Mouse (Mus musculus): ENCODE results near the gene Bri3.

DNA sequence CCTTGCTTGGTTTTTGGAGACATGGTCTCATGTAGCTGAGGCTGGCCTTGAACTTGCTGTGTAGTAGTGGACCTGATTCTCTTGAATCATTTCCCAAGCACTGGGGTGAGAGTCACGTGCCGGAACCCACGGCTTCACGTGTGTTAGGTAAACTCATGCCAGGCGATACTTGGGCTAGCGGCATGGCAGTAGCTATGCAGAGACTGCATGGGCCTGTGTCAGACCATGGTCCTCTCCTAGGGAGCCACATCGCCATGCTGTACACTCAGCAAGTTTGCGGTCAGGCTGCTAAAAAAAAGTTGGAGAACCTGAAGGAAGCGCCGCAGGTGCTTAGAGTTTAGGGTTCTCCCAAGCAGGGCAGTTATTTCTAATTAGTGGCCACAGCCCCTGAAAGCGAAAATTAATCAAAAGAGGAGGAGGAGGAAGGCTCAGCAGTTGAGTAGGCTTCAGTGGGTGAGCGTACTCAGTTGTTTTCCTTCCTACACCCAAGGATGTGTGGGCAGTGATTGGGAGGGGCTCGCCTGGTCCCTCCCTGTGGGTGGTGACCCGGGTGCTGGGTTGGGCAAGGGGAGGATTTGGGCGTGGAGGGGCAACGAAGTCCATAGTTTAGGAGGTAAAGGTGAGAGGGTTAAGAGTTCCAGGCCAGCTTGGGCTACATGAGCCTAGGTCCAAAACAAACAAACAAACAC lies 10.0 kb downstream of the Bri3 start:
- TF ChIP-seq POLR2A (IDR thresholded peaks at IDR 0.05; ENCODE audit: borderline replicate concordance, control insufficient read depth, low read depth, low read length) (no peak), CTCF (IDR thresholded peaks at IDR 0.05; ENCODE audit: control insufficient read depth, insufficient read depth, low read length) (no peak)
